Mouse (Mus musculus) monocyte, adult 5-6 weeks (primary cell): ENCODE data around the gene Kcnq1. TPM values are rescaled to one million over a fixed set of nuclear protein-coding genes. Genes with fewer than 3 reads are reported as not detected.

Experiments
- ATAC-seq: fragments of 153-309, 156-312 bp; replicated peaks from 2 replicates; pipeline ENCODE4 v1.8.0; 2017; ENCODE audit warnings: mild to moderate bottlenecking; ENCODE audit not compliant: low TSS enrichment, insufficient number of reproducible peaks, severe bottlenecking, poor library complexity, low FRiP score
- total RNA-seq: library from RNA; stranded (forward); fragments of 200-1000, 200-491, 200-594 nt; gene quantifications from 3 replicates; pipeline ENCODE4 v1.2.3, GENCODE M21; 2017

Gene Kcnq1
- total RNA-seq, 1 experiment from 2014 or later: not detected

DNA sequence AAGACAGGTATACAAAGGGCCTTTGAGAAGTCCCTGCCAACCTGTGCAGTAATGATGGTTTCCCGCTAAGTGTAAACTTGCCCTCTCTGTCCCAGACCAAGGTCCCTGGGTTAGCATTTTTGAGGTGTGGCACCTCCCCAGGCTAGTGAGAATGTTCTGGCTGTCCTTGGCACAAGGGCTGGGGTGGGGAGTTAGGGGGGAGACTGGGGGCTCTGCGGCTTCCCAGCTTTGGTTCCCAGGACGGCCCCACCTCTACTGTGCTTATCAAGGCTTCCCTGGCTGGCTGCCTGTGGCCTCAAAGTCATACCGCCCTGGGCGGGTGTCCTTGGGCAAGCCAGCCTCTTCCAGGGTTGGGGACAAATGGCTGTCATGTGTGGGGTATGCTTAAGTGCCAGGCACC lies 16.0 kb downstream of the Kcnq1 start:
- ATAC-seq: no peak

DNA sequence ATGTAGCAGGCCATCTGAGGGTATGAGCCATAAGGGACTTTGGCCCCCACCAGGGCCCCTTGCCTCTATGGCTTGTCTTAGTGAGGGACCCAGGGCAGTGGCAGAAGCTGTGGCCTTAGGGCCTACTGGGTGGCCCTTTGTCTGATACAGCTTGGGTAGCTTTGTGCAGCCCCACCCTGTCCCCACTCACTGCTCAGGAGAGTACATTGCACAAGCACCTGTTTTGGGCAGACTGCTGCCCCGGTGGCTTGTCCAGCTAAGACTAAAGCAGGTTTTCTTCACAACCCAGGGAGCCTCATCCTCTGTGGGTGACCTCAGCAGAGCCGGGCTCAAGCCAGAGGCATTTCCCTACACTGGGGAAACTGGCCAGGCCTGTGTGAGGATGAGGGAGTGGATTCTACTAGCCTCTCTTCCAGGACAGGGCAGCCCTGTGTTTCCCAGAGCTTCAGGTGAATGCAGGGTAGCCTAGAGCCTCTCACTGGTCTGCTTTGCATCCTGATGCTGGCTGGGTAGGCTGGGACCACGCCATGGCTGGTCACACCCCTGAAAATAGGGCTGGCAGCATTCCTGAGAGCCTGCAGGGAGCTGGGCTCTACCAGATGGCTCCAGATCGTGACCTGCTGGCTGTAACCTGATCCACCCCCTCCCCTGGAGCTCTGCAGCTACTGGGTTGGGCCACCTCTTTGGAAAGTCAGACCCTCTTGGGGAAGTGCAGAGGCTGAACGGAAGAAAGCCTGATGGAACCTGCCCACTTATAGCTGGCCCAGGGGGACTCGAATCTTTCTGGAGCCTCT lies 17.9 kb downstream of the Kcnq1 start:
- ATAC-seq: no peak

DNA sequence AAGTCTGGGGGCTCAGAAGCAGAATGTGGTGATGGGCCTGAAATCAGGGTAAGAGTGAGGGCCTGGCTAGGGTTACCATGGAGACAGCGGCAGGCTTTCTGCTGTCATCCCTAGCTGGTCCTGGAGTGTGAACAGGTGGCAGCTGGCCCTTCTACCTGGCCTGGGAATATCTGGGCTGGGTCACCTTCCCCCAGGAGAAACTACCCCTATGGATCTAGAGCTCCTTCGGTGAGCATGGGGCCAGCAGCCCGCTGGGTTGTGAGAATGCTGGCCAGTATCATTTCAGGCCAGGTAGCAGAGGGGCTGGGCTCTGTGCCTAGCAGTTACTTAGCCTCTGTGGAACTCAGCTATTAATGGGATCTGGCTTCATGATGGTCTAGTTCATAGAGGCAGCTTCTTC lies 18.7 kb downstream of the Kcnq1 start:
- ATAC-seq: no peak

DNA sequence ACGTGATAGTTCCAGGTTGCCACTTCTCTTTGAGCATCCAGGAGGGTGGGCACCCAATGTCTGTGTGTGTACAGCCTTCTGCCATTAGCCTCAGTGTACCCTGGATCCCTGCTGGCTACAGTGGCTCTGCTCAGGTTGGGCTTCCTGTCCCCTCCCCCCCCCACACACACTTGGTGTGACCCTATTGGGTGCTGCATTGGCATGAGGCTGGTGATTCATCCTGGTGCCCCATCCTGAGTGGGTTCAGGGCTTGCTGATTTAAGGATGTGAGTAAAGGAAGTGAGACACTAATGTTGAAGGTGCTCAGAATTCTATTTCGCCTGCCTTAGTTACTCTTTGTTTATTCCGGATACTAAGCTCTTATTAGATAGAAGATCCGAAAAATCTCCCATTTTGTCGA lies 26.7 kb downstream of the Kcnq1 start:
- ATAC-seq: no peak

DNA sequence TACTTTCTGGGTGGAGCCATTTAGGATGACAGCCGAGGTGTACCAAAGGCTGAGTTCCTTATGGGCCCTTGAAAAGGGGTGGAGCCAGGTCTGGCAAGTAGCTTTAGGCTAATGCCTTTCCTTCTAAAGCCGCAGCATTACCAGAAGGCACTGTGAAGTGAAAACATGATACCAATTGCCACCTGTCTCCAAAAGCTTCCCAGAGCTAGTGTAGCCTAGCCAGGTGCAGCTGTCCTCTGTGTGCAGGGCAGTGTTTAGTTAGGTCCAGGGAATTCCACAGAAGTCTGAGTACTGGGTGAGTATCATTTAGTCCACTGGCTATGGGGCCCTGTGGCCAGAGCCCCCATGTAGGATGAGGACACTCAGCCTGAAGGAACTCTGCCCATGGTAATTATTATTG lies 30.0 kb downstream of the Kcnq1 start:
- ATAC-seq: no peak

DNA sequence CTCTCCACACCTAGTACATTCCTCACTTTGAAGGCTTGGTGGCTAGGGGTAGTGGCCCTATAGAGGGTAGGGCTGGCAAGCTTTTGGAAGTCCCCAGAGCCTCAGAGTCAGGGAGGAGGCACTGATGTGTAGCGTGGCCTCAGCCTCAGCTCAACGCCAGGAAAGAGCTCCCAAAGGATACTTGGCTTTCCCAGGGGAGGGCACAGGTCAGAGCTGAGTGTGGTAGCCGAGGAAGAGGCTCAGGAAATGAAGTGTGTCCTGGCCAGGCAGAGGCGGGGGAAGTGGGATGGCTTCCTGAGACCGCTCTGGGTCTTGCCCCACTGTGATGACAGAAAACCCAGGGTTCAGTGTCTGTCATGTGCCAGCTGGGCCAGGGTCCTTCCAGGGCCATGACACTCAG lies 30.4 kb downstream of the Kcnq1 start:
- no peak for ATAC-seq

DNA sequence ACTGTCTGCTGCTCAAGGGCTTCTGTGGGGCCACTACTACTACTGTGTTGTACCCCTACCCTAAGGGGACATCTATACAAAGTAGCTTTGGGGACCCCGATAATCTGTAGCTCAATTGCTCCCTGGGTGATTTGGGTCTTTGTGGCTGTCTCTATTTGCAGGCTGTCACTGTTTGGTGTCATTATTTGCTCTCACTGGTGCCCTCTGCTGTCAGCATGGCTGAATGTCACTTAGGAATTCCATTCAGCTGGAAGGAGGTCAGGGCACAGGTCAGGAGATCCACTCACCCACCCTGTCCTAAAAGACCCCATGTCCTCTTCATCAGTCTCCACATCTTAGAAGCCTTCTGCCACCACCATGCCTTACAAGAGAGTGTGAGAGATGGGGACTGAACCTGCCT lies 32.6 kb downstream of the Kcnq1 start:
- no peak for ATAC-seq

DNA sequence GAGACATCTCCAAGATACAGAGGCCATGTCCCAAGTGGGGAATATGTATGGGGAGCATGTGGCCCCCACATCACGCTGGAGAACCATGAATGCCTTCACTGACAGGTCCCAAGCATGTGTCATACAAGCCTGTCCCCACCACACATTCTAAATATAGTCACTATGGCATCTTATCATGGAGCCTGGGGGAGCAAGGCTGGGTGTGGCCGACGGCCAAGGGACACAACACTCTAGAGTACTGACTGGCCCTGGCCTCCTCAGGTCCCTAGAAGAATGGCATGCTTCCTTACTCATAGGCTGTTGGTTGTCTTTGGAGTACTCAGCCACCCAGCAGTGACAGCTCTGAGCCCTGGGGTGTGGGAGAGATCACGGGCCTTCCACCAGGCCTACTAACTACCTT lies 33.8 kb downstream of the Kcnq1 start:
- no peak for ATAC-seq

DNA sequence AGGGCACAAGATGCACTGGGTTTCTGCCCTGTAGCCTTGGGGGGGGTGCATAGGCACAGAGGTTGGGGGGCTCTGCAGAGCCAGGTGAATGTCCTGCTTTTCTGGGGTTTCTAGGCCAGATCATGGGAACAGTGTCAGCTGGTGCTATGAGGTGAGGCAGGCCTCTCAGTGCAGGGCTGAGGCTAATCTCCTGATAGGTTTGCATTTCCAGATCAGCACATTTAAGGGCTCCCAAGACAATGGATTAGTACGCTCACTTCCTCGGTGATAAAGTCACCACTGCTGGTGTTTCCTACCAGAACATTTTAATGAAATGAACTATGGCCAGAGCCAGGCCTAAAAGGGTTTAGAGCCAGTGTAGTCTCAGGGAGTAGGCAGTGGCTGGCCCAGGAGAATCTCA lies 36.5 kb downstream of the Kcnq1 start:
- ATAC-seq: no peak

DNA sequence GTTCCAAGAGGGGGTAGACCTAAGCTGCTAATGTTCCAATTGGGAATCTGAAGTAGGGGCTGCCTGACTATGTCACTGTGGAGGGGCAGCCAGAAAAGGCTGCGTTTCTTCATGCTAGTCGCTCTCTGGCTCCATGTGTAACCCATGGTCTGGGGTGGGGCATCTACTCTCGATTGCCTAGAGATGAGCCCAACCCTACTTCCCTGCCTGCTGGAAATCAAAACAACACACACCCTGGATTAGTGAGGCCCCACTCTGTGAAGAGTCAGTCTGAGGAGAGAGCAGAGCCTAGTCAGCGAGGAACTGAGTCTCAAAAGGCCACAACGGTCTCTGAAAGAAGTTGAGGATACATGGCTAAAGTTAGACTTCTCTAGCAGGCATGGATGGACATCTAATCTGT lies 40.9 kb downstream of the Kcnq1 start:
- no peak for ATAC-seq

DNA sequence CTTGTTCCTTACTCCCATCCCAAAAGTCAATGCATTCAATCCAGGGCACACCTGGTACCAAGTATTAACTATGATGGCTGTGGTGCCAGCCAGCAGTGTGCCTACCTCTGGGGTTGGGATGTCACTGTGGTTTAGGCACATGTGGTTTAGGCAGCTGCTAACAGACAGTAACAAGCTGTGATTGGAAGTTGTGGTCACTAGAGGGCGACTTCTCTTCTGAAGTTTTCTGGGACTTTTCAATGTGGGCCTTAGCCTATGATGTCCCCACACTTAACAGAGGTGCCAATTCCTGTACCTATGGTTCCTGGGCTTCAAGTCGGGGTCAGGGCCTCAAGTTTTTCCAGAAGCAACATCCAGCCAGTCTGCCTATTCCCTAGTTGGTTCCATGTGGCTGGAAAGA lies 45.0 kb downstream of the Kcnq1 start:
- no peak for ATAC-seq

DNA sequence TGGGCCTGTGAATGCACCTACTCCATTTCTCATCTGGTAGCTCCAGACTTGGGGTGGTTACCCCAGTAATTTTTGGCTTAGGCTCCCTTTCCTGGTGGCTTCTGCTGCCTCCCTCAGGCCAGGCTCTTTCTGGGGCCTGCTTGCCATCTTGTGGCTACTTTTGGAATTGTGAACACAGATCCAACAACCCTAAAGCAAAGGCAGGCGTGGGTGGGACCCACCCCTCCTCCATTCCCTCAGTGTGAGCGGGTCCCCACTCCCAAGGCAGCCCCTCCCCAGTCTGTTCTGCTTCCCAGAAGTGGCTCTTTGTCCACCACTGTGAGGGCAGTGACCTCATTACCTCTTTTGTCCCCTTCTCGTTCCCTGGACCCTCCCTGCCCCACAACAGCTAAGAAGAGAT lies 46.2 kb downstream of the Kcnq1 start:
- no peak for ATAC-seq

DNA sequence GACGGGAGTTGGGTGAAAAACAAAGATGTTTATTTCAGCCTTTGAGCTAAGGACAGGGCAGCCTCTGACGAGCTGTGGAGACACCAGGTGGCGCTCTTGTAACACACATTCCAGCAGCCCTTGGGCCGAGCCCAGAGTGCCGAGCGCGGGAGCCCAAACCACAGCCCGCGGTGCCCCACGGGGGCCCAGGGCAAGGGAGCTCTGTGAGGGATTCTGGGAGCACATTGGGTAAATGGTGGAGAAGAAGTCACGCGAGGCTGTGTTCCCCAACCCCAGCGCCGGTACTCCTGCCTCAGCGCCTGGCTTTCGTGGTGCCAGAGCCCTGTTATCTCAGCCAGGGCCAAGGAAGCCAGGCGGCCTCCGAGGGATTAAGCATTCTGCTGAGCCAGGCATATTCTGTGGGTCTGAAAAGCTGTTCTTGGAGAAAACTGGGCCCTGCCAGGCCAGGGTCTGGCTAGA lies 47.8 kb downstream of the Kcnq1 start:
- ATAC-seq: peak; percentile 60; the same call in 1 of the 2 replicates

DNA sequence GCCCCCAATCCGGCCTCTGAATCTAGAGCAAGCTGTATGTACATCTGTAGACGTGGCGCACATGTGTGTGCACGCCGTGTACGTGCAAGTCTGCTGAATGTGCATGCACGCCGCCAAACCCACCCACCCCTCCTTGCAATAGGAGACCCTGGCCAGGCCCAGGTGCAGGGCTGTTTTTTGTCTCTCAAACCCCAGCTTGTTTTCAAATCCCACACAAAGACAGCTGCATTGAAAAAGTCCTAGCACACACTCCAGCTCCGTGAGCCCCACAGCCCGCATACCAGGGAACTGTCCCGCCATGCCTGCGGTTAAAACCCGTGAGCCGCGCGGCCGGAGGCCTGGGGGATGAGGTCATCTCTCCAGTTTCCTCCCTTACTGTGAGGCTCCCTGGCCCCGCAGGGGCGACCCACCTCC lies 48.3 kb downstream of the Kcnq1 start:
- ATAC-seq: no peak

DNA sequence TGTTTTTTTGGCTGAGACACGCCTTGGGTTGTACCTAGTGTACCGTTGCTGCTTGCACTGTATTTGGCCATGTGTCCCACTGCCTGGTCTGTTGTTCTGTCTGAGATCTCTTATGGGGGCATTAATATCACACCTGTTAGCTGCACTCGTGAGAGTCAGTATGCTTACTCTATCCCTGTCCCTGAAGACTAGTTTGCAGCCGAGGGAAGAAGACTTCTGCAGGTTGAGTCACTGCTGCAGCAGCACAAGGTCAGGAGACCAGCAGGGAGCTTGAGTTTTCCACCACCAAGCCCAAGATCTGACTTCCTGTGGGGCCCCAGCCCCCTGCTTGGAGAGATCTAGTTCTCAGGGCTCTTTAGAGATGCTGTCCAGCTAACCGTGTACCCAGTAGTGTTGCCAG lies 49.1 kb downstream of the Kcnq1 start:
- no peak for ATAC-seq

DNA sequence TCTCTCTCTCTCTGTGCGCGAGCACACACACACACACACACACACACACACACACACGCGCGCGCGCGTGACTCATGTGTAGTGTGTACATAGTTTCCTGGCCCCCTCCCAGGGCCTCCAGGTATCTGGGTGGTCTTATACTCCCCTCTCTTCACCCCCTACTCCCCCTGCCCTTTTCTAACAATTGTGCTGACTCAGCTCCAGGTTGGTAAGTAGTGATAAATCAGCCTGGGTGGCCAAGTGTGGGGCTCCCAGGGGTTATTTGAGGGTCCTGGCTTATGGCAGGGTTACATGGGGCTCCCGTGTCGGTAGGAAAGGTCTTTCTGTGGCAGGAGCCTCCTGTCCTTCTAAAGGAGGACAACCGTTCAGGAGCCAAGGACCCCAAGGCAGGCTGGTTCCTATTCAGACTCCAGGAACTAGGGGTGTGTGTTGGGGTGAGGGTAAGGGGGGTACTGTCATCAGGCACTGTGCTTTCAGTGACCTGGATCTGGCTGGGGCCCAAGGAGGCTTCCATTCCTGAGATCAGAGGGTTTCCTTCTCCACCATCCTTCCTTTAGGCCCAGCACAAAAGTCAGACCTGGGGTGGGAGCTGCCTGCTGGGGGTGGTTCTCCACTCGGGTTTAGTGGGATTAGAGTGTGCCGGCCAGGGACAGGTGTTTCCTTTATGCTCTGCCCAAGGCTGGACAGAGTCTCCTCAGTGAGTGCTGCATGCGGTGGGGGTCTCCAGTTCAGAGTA lies 52.7 kb downstream of the Kcnq1 start:
- ATAC-seq: no peak

DNA sequence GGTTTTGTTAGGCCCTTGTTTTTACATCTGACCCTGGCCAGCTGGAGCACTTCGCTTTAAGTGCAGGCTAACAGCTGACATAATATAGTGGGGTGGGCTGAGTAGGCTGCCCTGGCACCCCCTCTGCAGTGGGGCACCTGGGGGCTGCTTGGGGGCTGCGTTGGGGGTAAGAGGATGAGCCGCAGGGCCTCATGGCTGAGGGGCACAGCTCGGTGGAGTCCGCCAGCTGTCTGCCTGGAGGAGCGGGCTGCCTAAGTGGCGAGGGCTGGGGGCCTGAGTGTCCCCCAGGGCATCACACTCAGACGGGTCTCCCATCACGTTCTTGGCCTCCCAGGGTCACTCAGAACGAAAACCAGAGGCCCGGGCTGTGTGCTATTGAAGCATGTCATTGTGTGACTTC lies 53.3 kb downstream of the Kcnq1 start:
- no peak for ATAC-seq

DNA sequence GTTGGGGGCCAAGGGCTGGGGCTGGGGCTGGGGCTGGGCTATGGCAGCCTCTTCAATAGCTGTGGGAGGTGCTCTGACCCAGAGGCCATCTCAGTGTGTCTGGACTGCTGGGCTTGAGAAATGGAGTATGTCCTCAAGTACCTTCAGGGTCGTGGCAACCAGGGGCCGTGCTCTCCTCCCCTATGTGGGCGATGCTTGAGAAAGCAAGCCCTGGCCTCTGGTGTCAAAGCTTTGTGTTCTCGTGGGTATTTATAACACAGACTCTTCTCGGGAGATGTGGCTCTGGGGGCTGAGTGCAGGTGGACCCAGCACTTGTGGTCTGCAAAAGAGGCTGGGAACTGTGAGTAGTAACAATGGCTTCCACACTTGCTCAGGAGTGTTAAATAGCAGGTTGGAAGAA lies 53.9 kb downstream of the Kcnq1 start:
- no peak for ATAC-seq

DNA sequence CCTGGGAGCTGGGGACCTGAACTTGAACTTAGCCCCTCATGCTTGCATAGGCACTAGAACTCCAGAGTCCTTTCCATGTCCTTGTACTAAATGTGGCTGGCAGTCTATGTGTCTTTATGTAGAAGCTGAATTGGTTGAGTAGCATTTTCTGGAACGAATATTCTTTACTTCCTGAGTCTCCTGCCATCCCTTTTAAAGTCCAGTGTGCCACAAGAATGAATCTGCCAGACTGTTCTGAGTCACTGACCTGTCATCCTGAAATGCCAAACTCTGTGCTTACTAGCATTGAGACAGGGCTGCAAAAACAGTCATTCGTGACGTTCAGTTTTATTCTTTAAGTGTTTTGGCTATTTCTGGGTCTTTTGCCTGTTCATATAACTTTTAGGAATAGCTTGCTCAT lies 55.9 kb downstream of the Kcnq1 start:
- ATAC-seq: no peak

DNA sequence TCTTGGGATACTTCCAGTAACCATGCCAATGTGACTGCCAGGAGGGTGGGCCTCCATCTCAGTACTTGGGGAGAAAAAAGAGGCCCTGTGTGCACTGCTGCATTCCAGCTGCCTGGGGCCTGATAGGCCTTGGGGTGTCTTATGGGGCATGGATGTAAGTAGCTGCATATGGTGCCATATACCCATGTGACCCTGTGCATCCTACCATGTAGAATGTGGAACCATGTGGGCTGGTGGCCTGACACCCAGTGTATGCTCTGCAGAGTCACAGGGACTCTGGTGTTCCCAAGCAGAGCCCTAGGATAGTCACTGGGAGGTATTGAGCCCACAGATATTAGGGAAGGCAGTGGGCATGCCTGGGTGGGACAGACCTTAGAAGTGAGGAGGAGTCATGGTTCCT lies 57.9 kb downstream of the Kcnq1 start:
- no peak for ATAC-seq
